ENCODE assay signal across 17 mouse cellular contexts in the genomic region with DNA sequence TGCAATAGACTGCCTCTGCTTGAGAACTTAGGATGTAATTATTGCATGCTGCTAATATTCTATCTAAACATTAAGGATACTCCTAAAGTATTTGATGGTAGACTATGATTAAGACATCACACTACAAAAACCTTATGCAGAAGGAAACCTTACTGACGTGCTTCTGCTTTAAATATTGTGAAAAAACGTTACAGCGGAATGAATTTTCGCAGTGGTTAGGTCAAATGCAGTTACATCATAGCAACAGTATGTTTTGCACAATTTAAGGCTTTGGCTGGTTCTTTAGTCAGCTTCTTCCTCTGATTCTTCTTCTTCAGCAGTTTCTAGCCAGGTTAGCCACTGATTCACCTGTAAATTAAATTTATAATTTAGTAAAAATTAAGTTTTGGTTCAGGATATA. TPM values are rescaled to one million over a fixed set of nuclear protein-coding genes. Genes with fewer than 3 reads are reported as not detected.
DNase-seq lines count a peak whose midpoint lies in the region; ATAC-seq lines count a peak whose summit lies in the region.
"Had no signal": no experiment of that assay in that cellular context is flagged by ENCODE, and none has a peak within 500 bp of the region (broad histone marks: within the 10 kb centered on the region; RNA-seq: fewer than 3 reads in every experiment).

No protein-coding gene starts in this region.

- ATAC-seq in granulocyte monocyte progenitor cell, adult 5-6 weeks (replicated peaks; ENCODE audit: poor library complexity, severe bottlenecking) = peak; percentile 54
- ATAC-seq in megakaryocyte progenitor cell, adult 5-6 weeks (replicated peaks; ENCODE audit: poor library complexity) = peak; percentile 36; the same call in 1 of the 2 replicates
- ATAC-seq: forebrain, embryonic 14.5 days; forebrain, embryonic 16.5 days had no signal

- peak; percentile 46 for DNase-seq in 416B (ENCODE audit: low read depth)
- DNase-seq in kidney, postnatal 10 days = no peak
- no peak for DNase-seq in frontal cortex, adult 2 months (ENCODE audit: extremely low spot score in 1 of 2, low spot score in 1 of 2)
- DNase-seq: adrenal gland, adult 2 months; adrenal gland, postnatal 10 days; adrenal gland, postnatal 36 days; cerebellum, adult 11 months; cerebellum, adult 18-20 months; cerebellum, adult 8-10 months; cerebellum, adult 9-11 months; cerebellum, postnatal 14 days; cerebellum, postnatal 36 days; embryo, embryonic 11 days had no signal

RNA-seq across cellular contexts. Expression of a gene that starts 10.4 kb away (rescaled TPM):
- 608 and 609 TPM in 2 replicates for total RNA-seq in granulocyte monocyte progenitor cell, adult 5-6 weeks (2014; fragmentation: Nextera tagmentation)
- total RNA-seq in granulocyte monocyte progenitor cell, adult 5-6 weeks (2017) = 735 and 956 TPM in 2 replicates
- 1,230 and 1,245 TPM in 2 replicates for total RNA-seq in megakaryocyte progenitor cell, adult 5-6 weeks (2015)
- total RNA-seq in megakaryocyte progenitor cell, adult 5-6 weeks (2017) = 669 and 710 TPM in 2 replicates
- polyA plus RNA-seq in frontal cortex, adult 2 months (2012; rRNA removed) = 272 and 330 TPM in 2 replicates

RNA-seq across cellular contexts. Expression of a gene that starts 43.7 kb away (rescaled TPM):
- total RNA-seq in granulocyte monocyte progenitor cell, adult 5-6 weeks (2014; fragmentation: Nextera tagmentation) = 56.3 and 61.6 TPM in 2 replicates
- total RNA-seq in granulocyte monocyte progenitor cell, adult 5-6 weeks (2017) = 67.6 and 78.4 TPM in 2 replicates
- 34.7 and 37.1 TPM in 2 replicates for total RNA-seq in megakaryocyte progenitor cell, adult 5-6 weeks (2015)
- 73.5 and 78.5 TPM in 2 replicates for total RNA-seq in megakaryocyte progenitor cell, adult 5-6 weeks (2017)
- 30.4 and 35.5 TPM in 2 replicates for polyA plus RNA-seq in frontal cortex, adult 2 months (2012; rRNA removed)
